Mouse (Mus musculus): Measurements from ENCODE around the gene Il10rb.

The Il10rb gene

GRCm38 (mm10) chr16:91450137-91451064 lies 44.4 kb downstream of the Il10rb start:
- no peak for DNase-seq (ENCODE audit: low spot score)

GRCm38 (mm10) chr16:91451949-91452348 lies 46.0 kb downstream of the Il10rb start:
- DNase-seq (ENCODE audit: low spot score) = no peak

GRCm38 (mm10) chr16:91452363-91452896 lies 46.5 kb downstream of the Il10rb start:
- no peak for DNase-seq (ENCODE audit: low spot score)

- no peak for DNase-seq (ENCODE audit: low spot score)
Measured at GRCm38 (mm10) chr16:91455868-91456267, 49.9 kb downstream of the Il10rb start.

- DNase-seq (ENCODE audit: low spot score) = no peak
Measured at GRCm38 (mm10) chr16:91458301-91458746, 52.4 kb downstream of the Il10rb start.

- DNase-seq (ENCODE audit: low spot score) = peak; percentile 38
Measured at GRCm38 (mm10) chr16:91458976-91459375, 53.0 kb downstream of the Il10rb start.

GRCm38 (mm10) chr16:91459396-91459795 lies 53.4 kb downstream of the Il10rb start:
- DNase-seq (ENCODE audit: low spot score) = no peak

GRCm38 (mm10) chr16:91459841-91460370 lies 53.9 kb downstream of the Il10rb start:
- DNase-seq (ENCODE audit: low spot score) = no peak

GRCm38 (mm10) chr16:91461066-91461638 lies 55.2 kb downstream of the Il10rb start:
- no peak for DNase-seq (ENCODE audit: low spot score)

- no peak for DNase-seq (ENCODE audit: low spot score)
Measured at GRCm38 (mm10) chr16:91461773-91462181, 55.8 kb downstream of the Il10rb start.

GRCm38 (mm10) chr16:91462644-91463043 lies 56.7 kb downstream of the Il10rb start:
- no peak for DNase-seq (ENCODE audit: low spot score)

GRCm38 (mm10) chr16:91463400-91463799 lies 57.4 kb downstream of the Il10rb start:
- DNase-seq (ENCODE audit: low spot score) = no peak

- DNase-seq (ENCODE audit: low spot score) = no peak
Measured at GRCm38 (mm10) chr16:91463836-91464400, 58.0 kb downstream of the Il10rb start.

GRCm38 (mm10) chr16:91464594-91465504 lies 58.9 kb downstream of the Il10rb start:
- DNase-seq (ENCODE audit: low spot score) = peak; percentile 87

GRCm38 (mm10) chr16:91465505-91466240 lies 59.7 kb downstream of the Il10rb start:
- no peak for DNase-seq (ENCODE audit: low spot score)

- no peak for DNase-seq (ENCODE audit: low spot score)
Measured at GRCm38 (mm10) chr16:91466566-91466965, 60.6 kb downstream of the Il10rb start.

- DNase-seq (ENCODE audit: low spot score) = no peak
Measured at GRCm38 (mm10) chr16:91470470-91470869, 64.5 kb downstream of the Il10rb start.

- DNase-seq (ENCODE audit: low spot score) = no peak
Measured at GRCm38 (mm10) chr16:91471481-91471880, 65.5 kb downstream of the Il10rb start.
